Mouse (Mus musculus) adrenal gland, postnatal 36 days (tissue): ENCODE results near the gene Rnf217. TPM values are rescaled to one million over a fixed set of nuclear protein-coding genes. Genes with fewer than 3 reads are reported as not detected.

ENCODE experiments used
- DNase-seq, 2 experiments: peaks; one replicate each; pipeline ENCODE4 v3.0.0; 2021; ENCODE audit warnings: mixed read lengths in 1 of 2
- long read RNA-seq, 2 experiments: library from polyadenylated mRNA; stranded (forward); transcript quantifications; one replicate each; pipeline ENCODE4 v2.0.0; 2021; ENCODE audit warnings: borderline sequencing depth in 2 of 2
- total RNA-seq, 2 experiments: library from RNA; stranded (reverse); gene quantifications; 2 replicates each; pipeline ENCODE4 v1.2.3; 2021

Rnf217 gene
- total RNA-seq, result 10 to 100 TPM in 1 of 2 experiments, 1 to 10 TPM in 1; 8.8 to 10.8 TPM
- long read RNA-seq, experiment 1, full-length matches to known transcripts, result 8 of 12 reads
- long read RNA-seq, experiment 1, partial matches to known transcripts, result 1 of 12 reads
- long read RNA-seq, experiment 1, other reads (novel, unspliced or antisense), result 3 of 12 reads
- long read RNA-seq, experiment 2, full-length matches to known transcripts, result 7 of 7 reads
- long read RNA-seq, experiment 2, partial matches to known transcripts, result 0 of 7 reads
- long read RNA-seq, experiment 2, other reads (novel, unspliced or antisense), result 0 of 7 reads

GRCm38 (mm10) chr10:31609066-31609961 lies at the start of gene Rnf217:
Rnf217 (minus strand) TSS chr10:31609184.
- DNase-seq, result peak; percentile 74 to 78

DNA sequence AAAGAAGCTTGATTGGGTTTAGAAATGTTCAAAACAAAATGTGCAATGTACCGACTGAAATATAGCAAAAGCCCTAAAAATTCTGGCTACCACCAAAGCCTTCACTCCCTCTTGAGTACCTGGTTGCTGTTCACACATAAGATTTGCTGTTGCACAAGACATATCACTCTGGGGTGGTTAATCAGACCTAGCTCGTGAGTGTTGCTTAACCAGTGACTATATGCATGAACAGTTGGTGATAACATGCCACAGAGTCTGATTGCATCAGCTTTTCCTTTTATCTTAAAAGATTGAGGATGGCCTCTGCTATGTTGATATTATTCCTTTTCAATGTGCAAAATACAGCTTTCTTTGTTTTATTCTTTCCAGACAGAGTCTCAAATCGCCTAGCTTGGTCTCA lies 38.3 kb upstream of the Rnf217 start:
- DNase-seq, result no peak

GRCm38 (mm10) chr10:31646083-31646482 lies 37.1 kb upstream of the Rnf217 start:
- no peak for DNase-seq

DNA sequence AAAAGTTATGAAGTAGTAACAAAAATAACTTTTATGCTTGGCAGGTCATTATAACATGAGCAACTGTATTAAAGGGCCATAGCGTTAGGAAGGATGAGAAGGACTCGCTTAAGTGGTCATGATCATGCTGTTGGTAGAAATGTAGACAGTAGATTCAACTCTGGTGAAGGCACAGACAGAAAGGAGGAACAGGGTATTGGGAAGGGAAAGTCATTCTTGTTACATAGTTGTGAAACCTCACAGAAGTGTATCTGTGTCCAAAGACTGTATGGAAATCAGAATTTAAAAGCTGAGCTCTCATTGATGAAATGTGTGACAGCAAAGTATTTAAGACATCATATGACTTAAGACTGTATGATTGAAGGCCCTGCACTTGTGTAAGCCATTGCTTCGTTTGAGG lies 26.1 kb upstream of the Rnf217 start:
- no peak for DNase-seq

GRCm38 (mm10) chr10:31632005-31632404 lies 23.0 kb upstream of the Rnf217 start:
- no peak for DNase-seq

GRCm38 (mm10) chr10:31615355-31615754 lies 6.4 kb upstream of the Rnf217 start:
- DNase-seq, result no peak

DNA sequence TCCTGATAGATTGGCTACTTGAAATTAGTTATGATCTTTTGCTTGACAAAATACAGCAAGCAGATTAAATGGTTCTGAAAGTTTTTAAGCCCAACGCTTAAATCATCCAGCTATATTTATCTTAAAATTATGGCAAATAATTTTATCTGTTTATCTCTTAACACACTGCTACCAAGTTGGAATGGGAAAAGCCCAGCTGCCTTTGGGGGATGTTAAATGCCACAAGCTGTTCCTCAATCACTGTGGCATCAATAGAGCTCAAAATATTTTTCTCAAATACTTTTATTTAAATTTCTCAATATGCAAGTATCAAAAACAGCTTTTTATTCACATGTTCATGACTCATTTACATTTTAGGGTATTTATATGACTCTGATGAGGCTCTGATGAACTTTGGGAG lies 5.1 kb upstream of the Rnf217 start:
- no peak for DNase-seq

DNA sequence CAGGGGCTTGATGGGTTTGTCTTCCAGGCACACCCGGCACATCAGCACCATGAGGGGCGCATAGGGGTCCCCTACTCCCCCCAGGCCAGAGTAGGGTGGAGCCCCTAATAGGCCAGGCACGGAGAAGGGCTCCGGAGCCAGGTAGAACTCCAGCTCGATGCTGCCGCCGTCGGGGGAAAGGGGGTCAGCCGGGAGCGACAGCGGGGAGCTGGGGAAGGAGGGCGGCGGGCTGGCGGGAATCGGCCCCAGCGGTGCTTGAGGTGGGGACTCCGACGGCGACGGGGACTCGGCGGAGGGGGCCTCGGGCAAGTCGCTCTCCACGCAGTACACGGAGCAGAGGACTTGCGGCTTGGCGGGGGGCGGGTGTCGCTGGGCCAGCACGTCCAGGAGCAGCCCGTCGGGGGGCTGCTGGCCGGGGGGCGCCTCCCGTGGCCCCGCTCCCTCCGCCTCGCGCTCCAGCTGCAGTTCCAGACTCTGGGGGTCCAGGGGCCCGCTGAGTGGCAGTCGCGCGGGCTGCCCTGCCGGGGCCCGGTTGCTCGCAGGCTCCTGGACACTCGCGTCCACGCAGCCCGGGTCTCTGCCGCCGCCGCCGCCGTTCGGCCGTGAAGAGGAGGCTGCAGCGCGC lies 431 bp downstream of the Rnf217 start:
- peak; percentile 43 to 60 for DNase-seq

GRCm38 (mm10) chr10:31606981-31607867 lies 1.8 kb downstream of the Rnf217 start:
- DNase-seq, result peak; percentile 25 to 39

- DNase-seq, result no peak
These were observed 5.1 kb downstream of the Rnf217 start for GRCm38 (mm10) chr10:31603855-31604254.

DNA sequence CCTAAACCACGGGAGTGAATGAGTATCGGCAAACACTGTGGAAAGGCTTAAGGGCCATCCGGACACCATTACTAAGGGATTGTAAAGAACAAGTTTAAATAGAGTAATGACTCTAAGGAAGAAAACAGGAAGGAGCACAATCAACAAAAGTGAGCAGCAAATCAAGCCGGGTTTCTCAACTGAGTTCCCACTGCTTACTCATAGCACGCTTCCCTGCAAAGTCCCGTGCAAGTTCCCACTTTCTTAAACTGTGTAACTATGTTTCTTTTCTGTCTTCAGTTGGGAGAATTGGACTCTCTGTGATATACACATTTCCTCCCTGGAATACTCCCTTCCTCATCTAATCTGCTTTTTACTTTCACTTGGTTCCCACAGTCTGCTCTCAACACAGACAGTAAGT lies 8.9 kb downstream of the Rnf217 start:
- no peak for DNase-seq

DNA sequence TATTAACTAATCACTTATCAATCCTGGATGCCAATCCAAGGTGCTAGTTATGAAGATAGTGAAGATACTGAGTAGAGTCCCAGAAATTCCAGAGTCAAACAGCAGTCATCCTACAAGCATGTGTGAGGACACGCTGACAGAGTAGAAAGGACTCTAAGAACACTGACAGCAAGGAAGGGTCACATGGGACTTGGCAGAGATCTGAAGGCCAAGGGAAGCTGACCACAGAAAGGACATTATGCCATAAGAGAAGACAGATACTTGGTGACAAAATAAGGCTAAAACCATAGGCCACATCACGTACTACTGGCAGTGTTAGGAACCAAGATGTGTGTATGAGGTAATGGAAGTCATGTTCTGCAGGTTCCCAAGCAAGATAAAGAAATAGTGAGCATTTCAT lies 11.1 kb downstream of the Rnf217 start:
- DNase-seq, result peak; percentile 35 to 58

DNA sequence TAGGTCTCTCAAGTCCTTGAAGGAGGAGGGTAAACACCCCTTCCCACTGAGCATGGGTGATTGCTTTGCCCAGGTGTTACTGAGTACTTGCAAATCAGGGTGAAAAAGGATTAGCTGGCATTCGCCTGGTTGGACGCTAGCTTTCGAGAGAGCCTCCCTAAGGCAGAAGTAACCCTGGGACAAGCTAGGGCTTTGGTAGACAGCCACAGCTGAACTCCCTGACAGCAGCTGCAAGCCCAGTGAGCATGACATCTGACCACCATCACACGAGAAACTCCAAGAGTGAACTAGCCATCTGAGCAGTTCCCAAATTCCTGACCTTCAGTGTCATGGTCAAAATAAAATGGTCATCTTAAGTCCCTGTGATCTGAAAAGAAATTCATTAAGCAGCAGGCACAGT lies 12.2 kb downstream of the Rnf217 start:
- no peak for DNase-seq

- no peak for DNase-seq
These were observed 13.7 kb downstream of the Rnf217 start for GRCm38 (mm10) chr10:31595326-31595725.

- DNase-seq, result peak; percentile 58 to 59
These were observed 16.1 kb downstream of the Rnf217 start for GRCm38 (mm10) chr10:31592741-31593524.

- no peak for DNase-seq
These were observed 16.8 kb downstream of the Rnf217 start for GRCm38 (mm10) chr10:31592095-31592740.

DNA sequence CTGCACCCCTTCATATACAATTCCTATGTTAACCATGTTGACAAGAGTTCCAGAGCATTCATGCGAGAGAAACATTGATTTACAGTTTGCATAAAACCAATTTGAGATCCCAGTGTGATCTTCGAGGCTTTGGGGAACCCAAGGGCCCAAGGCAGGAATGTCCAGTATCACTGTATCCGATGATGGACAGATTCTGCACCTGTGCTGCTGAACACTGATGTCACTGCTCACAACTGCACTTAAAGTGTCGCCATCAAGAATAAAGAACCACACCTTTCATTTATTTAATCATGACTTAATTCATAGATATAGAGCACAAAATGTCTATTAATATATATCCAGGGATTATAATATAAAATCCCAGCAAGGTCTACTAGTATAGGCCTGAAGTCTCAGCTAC lies 28.3 kb downstream of the Rnf217 start:
- DNase-seq, result no peak

DNA sequence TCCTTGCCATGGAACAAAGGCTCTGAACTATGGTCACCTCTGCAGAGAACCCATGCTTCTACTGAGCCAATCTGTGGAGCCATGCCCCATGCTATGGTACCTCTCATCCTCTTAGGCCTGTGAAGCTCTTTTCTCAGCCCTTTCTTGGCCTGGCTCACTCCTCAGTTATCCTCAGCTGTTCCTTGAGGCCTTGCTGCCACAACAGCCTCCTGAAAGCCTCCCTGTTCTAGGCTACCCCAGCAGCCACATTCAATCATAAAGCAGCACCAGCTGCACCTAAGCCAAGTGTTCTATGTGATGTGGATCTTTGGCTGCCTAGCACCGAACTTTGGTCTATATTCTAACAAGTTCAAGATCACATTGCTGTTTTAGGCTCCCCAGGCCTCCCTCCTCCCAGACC lies 28.9 kb downstream of the Rnf217 start:
- no peak for DNase-seq

DNA sequence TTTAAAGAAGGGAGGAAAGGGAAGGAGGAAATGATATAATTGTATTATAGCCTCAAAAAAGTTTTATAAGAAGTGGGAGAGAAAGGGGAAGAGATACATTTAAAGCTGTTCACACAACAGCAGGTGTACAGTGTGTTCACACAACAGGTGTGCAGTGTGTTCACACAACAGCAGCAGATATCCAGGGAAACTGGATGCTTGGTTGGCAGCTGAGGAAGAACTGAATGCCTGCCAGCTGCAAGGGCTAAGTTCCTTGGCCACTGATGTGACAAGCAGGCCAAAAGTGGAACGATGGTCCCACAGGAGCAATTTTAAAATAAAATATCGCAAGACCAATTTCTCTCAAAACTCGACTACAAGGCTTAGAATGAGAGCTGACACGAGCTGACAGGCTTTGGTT lies 35.7 kb downstream of the Rnf217 start:
- DNase-seq, result no peak

DNA sequence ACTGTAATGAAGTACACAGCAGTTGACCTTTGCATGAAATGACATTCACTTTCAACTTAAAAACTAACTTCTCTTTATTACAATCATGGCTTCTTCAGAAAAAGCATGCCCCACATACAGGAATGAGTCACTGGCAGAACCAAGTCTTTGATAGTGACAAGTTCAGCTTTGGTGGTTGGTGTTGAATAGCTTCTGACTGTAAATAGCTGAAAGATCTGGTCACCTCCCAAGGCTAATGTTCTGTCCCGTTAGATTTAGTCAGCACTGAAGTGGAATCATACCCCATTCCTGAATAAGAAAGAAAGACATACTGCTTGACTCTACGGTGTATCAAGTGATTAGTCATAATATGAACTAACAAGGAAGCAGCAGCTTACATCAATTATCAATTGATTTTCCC lies 51.7 kb downstream of the Rnf217 start:
- DNase-seq, result no peak
